In genomic region chr7:135537341-135537901, GRCm38 (mm10) we compare ENCODE assay signal across 8 mouse cellular contexts. TPM values are rescaled to one million over a fixed set of nuclear protein-coding genes. Genes with fewer than 3 reads are reported as not detected.
DNase-seq lines count a peak whose midpoint lies in the region; ATAC-seq lines count a peak whose summit lies in the region.

TSS of gene Ptpre (plus strand) at chr7:135537481.

- H3K4me1 ChIP-seq in forebrain, embryonic 11.5 days (replicated peaks; ENCODE audit: control insufficient read depth, insufficient read depth, low read length), result no peaks in the 10 kb centered on the region
- peaks cover 9% of the 10 kb centered on the region for H3K4me1 ChIP-seq in heart, embryonic 15.5 days (replicated peaks)
- peaks cover 52% of the 10 kb centered on the region for H3K4me1 ChIP-seq in liver, embryonic 13.5 days (replicated peaks)
- H3K4me1 ChIP-seq in stomach, embryonic 14.5 days (ENCODE audit: control insufficient read depth, insufficient read depth, low read length), result no peaks in the 10 kb centered on the region

- peak within 1 kb of the TSS; percentile 55 for H3K4me3 ChIP-seq in forebrain, embryonic 11.5 days (ENCODE audit: low read depth, low read length)
- H3K4me3 ChIP-seq in heart, embryonic 15.5 days, result peak within 1 kb of the TSS; percentile 67
- peak within 1 kb of the TSS; percentile 73 for H3K4me3 ChIP-seq in liver, embryonic 13.5 days (replicated peaks)
- H3K4me3 ChIP-seq in stomach, embryonic 14.5 days (ENCODE audit: low read depth, low read length), result peak within 1 kb of the TSS; percentile 63

- no peaks in the 10 kb centered on the region for H3K9me3 ChIP-seq in forebrain, embryonic 11.5 days (ENCODE audit: control insufficient read depth, low read length)
- H3K9me3 ChIP-seq in heart, embryonic 15.5 days (replicated peaks), result no peaks in the 10 kb centered on the region
- no peaks in the 10 kb centered on the region for H3K9me3 ChIP-seq in liver, embryonic 13.5 days (replicated peaks)
- H3K9me3 ChIP-seq in stomach, embryonic 14.5 days (ENCODE audit: control insufficient read depth, low read depth, low read length), result no peaks in the 10 kb centered on the region

- H3K4me2 ChIP-seq in forebrain, embryonic 11.5 days (ENCODE audit: low read depth, low read length, severe bottlenecking), result peak within 1 kb of the TSS; percentile 97
- peak within 1 kb of the TSS; percentile 97 for H3K4me2 ChIP-seq in heart, embryonic 15.5 days
- H3K4me2 ChIP-seq in liver, embryonic 13.5 days, result peak within 1 kb of the TSS; percentile 95
- peak within 1 kb of the TSS; percentile 99 for H3K4me2 ChIP-seq in stomach, embryonic 14.5 days (replicated peaks; ENCODE audit: low read depth, low read length)

- peaks cover 6% of the 10 kb centered on the region; the same call in 1 of the 2 replicates for H3K27me3 ChIP-seq in forebrain, embryonic 11.5 days (ENCODE audit: control insufficient read depth, insufficient read depth, low read length)
- peaks cover 31% of the 10 kb centered on the region for H3K27me3 ChIP-seq in heart, embryonic 15.5 days
- peaks cover 6% of the 10 kb centered on the region; the same call in 1 of the 2 replicates for H3K27me3 ChIP-seq in liver, embryonic 13.5 days
- peaks cover 5% of the 10 kb centered on the region; the same call in 1 of the 2 replicates for H3K27me3 ChIP-seq in stomach, embryonic 14.5 days (ENCODE audit: control insufficient read depth, insufficient read depth, low read length)

- peak; percentile 61 to 72 for DNase-seq in CD8-positive naive resting alpha-beta T cell, adult 2 months (ENCODE audit: low read depth in 2 of 2, low spot score in 2 of 2)
- DNase-seq in c-Kit-positive CD71-positive TER-119-negative erythroid progenitor cells, embryonic 14.5 days (ENCODE audit: low read depth), result peak; percentile 72
- peak; percentile 88 for DNase-seq in forebrain, embryonic 11.5 days (ENCODE audit: low spot score)
- DNase-seq in kidney, postnatal 14 days, result peak; percentile 93
- DNase-seq in liver, embryonic 13.5 days, result peak; percentile 70
- peak; percentile 76 to 79 for DNase-seq in natural killer cell, adult 2 months (ENCODE audit: low spot score in 2 of 2)

- peak within 1 kb of the TSS; percentile 51 for H3K9ac ChIP-seq in forebrain, embryonic 11.5 days (ENCODE audit: low read length)
- peak within 1 kb of the TSS; percentile 58 for H3K9ac ChIP-seq in heart, embryonic 15.5 days
- peak within 1 kb of the TSS; percentile 77 for H3K9ac ChIP-seq in liver, embryonic 13.5 days
- H3K9ac ChIP-seq in stomach, embryonic 14.5 days (replicated peaks; ENCODE audit: low read depth, low read length), result no peak within 1 kb of the TSS; the same call in 1 of the 2 replicates

- ATAC-seq in forebrain, embryonic 11.5 days (replicated peaks; ENCODE audit: low FRiP score), result peak; percentile 96
- ATAC-seq in heart, embryonic 15.5 days (replicated peaks; ENCODE audit: insufficient number of reproducible peaks, insufficient read depth, low FRiP score, low read depth), result peak; percentile 90
- peak; percentile 88 for ATAC-seq in liver, embryonic 13.5 days (ENCODE audit: low read depth)
- ATAC-seq in stomach, embryonic 14.5 days (ENCODE audit: insufficient number of reproducible peaks, insufficient read depth, low FRiP score, low read depth), result peak; percentile 94

- H3K36me3 ChIP-seq in forebrain, embryonic 11.5 days (ENCODE audit: control insufficient read depth, insufficient read depth, low read length), result no peaks in the 10 kb centered on the region
- H3K36me3 ChIP-seq in heart, embryonic 15.5 days, result no peaks in the 10 kb centered on the region
- H3K36me3 ChIP-seq in liver, embryonic 13.5 days, result no peaks in the 10 kb centered on the region
- no peaks in the 10 kb centered on the region for H3K36me3 ChIP-seq in stomach, embryonic 14.5 days (ENCODE audit: control insufficient read depth, insufficient read depth, low read length)

- 4% methylated on average over 27 of the region's 28 CpGs for WGBS in forebrain, embryonic 11.5 days
- WGBS in heart, embryonic 15.5 days, result 3% methylated on average over 28 of the region's 28 CpGs
- 2% methylated on average over 28 of the region's 28 CpGs for WGBS in liver, embryonic 13.5 days (ENCODE audit: insufficient replicate concordance)
- 5% methylated on average over 28 of the region's 28 CpGs for WGBS in stomach, embryonic 14.5 days

- no peak within 1 kb of the TSS for H3K27ac ChIP-seq in forebrain, embryonic 11.5 days (ENCODE audit: low read depth, low read length)
- no peak within 1 kb of the TSS for H3K27ac ChIP-seq in heart, embryonic 15.5 days
- H3K27ac ChIP-seq in liver, embryonic 13.5 days, result 0 out of 2 replicates have a peak within 1 kb of the TSS, but pooled peaks have one; percentile 18
- H3K27ac ChIP-seq in stomach, embryonic 14.5 days (ENCODE audit: low read length), result no peak within 1 kb of the TSS

RNA-seq across cellular contexts. Expression of gene Ptpre, which starts in this region (rescaled TPM):
- polyA plus RNA-seq in forebrain, embryonic 11.5 days (2014; fragmentation: Nextera tagmentation; extraction: Ambion mirVana), result 0.77 and 0.85 TPM in 2 replicates
- polyA plus RNA-seq in heart, embryonic 15.5 days (2015; fragmentation: Nextera tagmentation; extraction: Ambion mirVana), result 2.1 and 4.0 TPM in 2 replicates
- polyA plus RNA-seq in liver, embryonic 13.5 days (2015; fragmentation: Nextera tagmentation; extraction: Ambion mirVana), result 2.5 and 2.8 TPM in 2 replicates
- 2.3 and 2.7 TPM in 2 replicates for polyA plus RNA-seq in stomach, embryonic 14.5 days (2014; fragmentation: Nextera tagmentation; extraction: Ambion mirVana)

Comparison
In these comparisons a context has a peak if more than half of its experiments do, and no peak if none do; other contexts are left out.
1. Peak in DNase-seq, ATAC-seq, H3K4me3 ChIP-seq, H3K9ac ChIP-seq and H3K4me2 ChIP-seq in forebrain, embryonic 11.5 days; RNA of the gene not detected or under 1 TPM.